Mouse (Mus musculus): ENCODE results near the gene Pcbp1.
"Not testable (repeated sequence)": the region's sequence is repeated elsewhere in the genome, so short reads cannot be mapped to it uniquely, and the experiment has no call there.

The Pcbp1 gene

DNA sequence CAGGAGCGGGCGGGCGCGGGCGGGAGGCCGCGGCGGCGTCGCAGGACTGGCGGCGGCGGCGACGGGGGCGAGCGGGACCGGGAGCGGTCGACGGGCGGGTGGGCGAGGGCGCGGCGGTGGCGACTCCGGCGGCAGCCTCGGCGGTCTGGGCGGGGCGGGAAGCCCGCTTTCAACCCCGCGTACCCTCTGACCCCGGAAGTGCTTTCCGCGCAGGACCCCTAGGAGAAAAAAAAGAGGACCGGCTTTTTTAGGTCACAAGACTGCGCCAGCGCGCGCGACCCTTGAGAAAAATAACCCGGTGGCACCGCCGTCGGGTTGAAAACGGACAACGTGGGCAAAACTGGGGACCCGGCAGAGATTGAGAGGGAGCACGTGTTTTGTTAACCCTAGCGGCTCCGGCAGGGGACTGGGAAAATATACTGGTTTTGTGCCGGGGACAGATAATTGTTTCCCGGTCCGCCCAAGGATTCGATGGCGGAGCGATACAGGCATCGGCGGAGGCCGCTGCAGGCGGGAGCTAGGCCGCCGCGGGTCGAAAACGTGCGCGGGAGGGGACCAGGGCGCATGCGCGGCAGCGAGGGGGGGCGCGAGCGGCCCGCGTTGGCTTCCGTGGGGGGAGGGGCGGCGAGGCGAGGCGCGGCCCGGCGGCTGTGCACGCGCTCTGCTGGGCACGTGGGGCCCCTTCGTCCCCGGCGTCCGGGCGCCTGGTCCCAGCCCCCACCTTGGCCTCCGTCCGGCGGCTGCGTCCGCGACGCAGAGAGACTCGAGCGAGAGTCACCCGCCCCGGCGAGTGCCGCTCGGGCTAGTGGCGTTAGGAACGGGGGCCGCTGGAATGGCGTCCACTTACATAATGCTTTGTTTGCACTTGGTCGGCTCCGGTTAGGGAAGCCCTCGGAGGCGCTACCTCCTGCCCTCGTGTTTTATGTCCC lies at the start of gene Pcbp1:
Gene Pcbp1 (minus strand): TSS at position 290 of the 929 bp plus-strand sequence.
- in situ Hi-C loops (cut with MboI, MseI): no loop called here

DNA sequence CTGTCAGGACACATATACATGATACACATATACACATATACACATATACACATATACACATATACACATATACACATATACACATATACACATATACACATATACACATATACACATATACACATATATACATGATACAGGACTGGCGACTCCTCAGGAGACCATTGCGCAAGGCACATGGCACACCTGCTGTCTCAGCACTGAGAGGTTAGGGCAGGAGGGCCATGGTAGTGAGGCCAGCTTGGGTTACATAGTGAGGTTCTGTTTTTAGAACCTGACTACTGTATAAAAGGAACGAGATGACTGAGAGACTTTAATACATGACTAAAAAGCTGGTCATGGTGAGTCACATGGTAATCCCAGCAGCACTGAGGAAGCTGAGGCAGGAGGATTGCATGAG lies 48.4 kb upstream of the Pcbp1 start:
- in situ Hi-C loops (cut with MboI, MseI): no loop called here

DNA sequence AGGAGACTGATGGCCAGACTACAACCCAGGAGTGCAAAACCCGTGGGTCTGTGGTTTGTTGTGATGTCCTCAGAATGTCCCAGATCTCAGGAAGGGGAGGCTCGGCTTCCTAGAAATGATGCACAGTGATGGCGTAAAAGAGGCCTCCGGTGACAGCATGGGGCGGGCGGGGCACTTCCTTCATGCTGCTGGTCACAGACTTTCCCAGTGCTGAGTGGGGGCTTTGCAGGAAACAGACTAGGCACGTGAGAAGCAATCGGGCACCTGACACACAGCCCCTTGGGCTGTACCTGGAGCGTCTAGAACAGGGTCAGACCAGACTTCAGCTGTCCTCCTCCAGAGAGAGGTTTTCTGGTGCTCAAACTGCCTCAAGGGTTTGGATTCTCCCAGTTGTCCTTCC lies 44.7 kb upstream of the Pcbp1 start:
- in situ Hi-C loops (cut with MboI, MseI): no loop called here

GRCm38 (mm10) chr6:86569461-86569820 lies 43.3 kb upstream of the Pcbp1 start:
- in situ Hi-C loops (cut with MboI, MseI): no loop called here

- in situ Hi-C loops (cut with MboI, MseI): no loop called here
These were observed 42.8 kb upstream of the Pcbp1 start for GRCm38 (mm10) chr6:86568816-86569460.

GRCm38 (mm10) chr6:86565782-86566181 lies 39.7 kb upstream of the Pcbp1 start:
- in situ Hi-C loops (cut with MboI, MseI): no loop called here

DNA sequence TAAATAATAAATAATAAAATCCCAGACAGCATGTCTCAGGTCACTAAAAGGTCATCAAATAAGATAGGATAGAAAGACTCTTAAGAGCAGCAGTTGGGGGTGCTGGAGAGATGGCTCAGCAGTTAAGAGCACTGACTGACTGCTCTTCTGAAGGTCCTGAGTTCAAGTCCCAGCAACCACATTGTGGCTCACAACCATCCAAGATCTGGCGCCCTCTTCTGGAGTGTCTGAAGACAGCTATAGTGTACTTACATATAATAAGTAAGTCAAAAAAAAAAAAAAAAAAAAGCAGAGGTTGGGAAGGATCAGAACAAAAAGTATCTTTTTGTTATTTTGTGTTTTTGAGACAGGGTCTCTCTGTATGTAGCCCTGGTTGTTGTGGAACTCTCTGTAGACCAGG lies 31.1 kb upstream of the Pcbp1 start:
- in situ Hi-C loops (cut with MboI, MseI): not testable (repeated sequence)

DNA sequence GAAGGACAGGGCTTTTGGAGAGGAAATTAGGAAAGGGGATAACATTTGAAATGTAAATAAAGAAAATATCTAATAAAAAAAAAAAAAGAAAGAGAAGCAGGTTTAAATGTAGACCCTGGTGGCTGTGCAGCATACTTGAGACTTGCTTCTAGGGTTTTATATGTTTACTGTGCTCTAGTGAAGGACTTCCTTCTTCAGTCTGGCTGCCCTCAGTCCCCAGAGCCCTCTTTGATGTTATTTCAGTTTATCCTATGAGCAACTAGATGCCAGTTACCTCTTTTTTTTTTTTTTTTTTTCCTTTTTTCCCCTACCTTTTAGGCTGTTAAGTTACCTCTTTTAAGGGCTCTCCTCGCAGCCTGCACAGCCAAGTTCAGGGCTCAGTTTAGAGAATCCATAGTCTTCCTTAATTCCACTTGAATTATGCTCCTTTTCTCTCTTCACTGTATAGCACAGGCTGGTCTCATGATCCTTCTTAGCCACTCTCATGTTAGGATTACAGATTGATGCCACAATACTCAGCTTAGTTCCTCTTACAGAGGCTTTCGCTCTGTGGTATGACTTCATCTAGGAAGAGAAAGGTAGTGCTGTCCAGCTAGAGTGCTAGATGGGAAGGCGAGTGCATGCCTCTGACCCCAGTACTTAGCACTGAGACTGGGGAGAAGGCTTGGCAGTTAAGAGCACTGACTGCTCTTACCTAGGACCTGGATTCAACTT lies 30.4 kb upstream of the Pcbp1 start:
- in situ Hi-C loops (cut with MboI, MseI): no loop called here

DNA sequence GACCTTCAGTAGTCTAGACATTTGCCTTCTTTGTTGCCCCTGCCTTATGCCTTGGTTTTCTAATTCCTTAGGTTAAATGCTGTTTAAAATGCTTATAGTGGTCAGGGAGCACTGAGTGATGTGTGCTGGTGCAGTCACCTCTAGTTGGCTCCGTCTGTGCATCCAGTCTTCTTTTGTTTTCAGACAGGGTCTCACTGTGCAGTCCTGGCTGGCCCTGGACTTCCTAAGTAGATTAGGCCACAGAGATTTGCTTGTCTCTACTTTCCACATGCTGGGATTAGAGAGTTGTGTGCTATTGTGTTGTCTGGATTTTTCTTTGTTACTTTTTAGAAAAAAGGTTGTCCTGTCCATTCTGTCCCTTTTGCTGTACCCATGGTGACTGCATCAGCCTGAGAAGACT lies 24.5 kb upstream of the Pcbp1 start:
- in situ Hi-C loops (cut with MboI, MseI): loop anchor here (5.0 kb wide), 1 partner anchor 112 kb away; no protein-coding TSS in a partner anchor

- in situ Hi-C loops (cut with MboI, MseI): loop anchor here (5.0 kb wide), 1 partner anchor 34 kb away; no protein-coding TSS in a partner anchor
These were observed 21.8 kb upstream of the Pcbp1 start for GRCm38 (mm10) chr6:86547880-86548367.

- in situ Hi-C loops (cut with MboI, MseI): loop anchor here (5.0 kb wide), 1 partner anchor 35 kb away; no protein-coding TSS in a partner anchor
These were observed 21.2 kb upstream of the Pcbp1 start for GRCm38 (mm10) chr6:86547228-86547755.

- in situ Hi-C loops (cut with MboI, MseI): loop anchor here (5.0 kb wide), 1 partner anchor 37 kb away; no protein-coding TSS in a partner anchor
These were observed 19.1 kb upstream of the Pcbp1 start for GRCm38 (mm10) chr6:86545236-86545635.

DNA sequence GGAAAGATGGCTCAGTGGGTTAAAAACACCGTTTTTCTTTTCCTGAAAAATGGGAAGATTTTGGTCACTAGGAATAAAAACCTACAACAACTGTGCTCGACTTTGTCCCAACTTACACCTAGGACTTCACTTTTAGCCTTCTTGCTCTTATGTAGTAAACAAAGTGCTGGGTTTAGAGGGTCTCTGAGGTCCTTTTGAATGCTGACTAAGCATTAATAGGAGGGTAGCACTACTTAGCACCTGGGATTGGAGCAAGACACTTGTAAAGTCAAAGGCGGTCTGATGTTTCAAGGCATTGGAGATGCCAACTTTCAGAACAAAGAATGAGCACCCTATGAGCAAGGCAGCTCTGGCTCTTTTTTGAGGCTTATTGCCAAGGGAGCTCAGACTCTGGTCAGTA lies 17.7 kb upstream of the Pcbp1 start:
- in situ Hi-C loops (cut with MboI, MseI): no loop called here

- in situ Hi-C loops (cut with MboI, MseI): no loop called here
These were observed 16.9 kb upstream of the Pcbp1 start for GRCm38 (mm10) chr6:86543060-86543459.

- in situ Hi-C loops (cut with MboI, MseI): no loop called here
These were observed 15.5 kb upstream of the Pcbp1 start for GRCm38 (mm10) chr6:86541650-86542049.

DNA sequence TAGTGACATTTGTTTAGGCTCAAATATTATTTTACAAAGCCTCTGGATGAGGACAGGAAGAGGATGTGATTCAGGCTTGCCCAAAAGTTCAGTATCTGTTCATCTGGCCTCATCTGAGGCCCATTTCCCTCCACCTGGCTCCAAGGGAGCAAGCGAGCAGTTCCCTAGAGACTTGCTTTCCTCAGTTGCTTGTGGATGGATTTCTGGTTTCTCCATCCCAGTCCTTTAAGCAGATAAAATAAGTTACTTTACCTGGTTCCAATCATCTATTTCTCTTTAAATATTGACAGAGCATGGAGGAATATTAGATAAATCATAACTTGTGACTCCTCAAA lies 2.3 kb upstream of the Pcbp1 start:
- in situ Hi-C loops (cut with MboI, MseI): no loop called here

GRCm38 (mm10) chr6:86527766-86528450 lies 1.8 kb upstream of the Pcbp1 start:
- in situ Hi-C loops (cut with MboI, MseI): no loop called here

DNA sequence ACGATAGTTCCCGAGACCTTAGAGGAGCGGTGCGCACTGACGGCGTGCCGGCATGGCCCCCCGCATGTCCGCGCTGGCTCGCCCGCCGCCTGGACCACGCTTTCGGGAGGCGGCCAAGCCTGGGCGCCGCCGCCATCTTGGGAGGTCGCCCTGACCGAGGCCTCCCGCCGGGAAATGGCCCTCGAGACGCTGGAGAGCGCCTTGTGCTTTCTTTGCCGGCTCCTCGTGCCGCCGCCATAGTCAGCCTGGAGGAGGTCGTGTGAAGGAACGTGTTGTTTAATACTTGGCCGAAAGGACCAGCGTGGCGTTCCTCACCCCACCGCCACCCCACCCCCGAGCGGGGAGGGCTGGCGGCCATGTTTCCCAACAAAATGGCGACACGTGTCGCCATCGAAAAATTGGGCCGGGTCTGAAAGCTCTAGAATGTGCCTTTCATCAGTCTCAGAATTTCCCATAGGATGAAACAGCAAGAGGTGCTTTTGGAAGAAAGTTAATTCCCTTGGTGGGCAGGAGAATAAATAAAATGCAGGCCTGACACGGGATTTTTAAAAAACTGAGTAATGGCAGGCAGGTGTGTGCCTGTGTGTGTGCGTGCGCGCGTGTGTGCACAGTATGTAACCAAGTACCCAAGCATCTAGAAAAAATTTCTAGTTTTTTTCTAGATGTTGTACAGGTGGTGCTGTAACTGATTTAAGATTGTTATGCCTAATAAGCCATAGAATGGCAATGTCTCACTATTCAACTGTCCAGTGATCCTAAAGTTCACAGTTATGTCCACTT lies 1.0 kb upstream of the Pcbp1 start:
- in situ Hi-C loops (cut with MboI, MseI): no loop called here

DNA sequence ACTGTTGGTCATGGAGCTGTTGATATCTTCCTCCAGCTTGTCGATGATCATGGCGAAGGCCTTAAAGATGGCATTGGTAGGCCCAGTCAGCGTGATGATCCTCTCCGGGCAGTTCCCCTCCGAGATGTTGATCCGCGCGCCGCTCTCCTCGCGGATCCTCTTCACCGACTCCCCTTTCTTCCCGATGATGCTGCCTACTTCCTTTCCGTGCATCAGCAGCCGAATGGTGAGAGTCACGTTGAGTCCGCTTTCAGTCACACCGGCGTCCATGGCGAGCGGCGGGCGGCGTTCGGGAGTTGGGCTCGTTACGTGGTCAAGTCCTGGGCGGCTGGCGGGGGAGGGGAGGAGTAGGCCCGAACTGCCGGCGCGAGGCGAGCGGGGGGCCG lies 482 bp downstream of the Pcbp1 start:
- in situ Hi-C loops (cut with MboI, MseI): no loop called here

DNA sequence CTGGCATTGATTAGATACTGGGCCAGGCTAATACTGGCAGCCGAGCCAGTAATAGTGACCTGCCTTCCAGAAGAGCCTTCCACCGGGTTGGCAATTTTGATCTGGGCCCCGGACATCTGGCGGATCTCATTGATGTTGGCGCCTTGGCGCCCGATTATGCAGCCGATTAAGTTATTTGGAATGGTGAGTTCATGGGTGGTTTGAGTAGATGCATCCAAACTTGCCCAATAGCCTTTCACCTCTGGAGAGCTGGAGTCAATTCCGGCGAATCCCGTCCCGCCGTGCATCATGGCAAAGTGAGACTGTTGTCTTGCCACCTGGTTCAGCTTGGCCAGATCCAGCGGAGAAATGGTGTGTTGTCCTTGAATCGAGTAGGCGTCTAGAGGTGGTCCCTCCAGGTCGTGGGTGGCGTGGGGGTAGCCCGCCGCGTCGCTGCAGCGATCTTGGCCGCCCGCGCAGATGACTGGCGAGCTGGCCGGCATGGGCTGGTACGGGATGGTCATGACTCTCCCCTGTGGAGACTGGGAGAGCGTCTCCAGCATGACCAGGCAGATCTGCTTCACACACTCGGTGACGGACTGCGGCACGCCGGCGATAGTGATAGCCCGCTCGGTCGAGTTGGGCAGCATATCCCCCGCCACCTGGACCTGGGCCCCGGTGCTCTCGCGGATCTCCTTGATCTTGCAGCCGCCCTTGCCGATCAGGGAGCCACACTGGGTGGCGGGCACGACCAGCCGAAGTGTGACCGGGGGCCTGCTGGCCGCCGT lies 1.1 kb downstream of the Pcbp1 start:
- in situ Hi-C loops (cut with MboI, MseI): no loop called here
